Mouse (Mus musculus) lung, adult 2 months (tissue): ENCODE measurements around the gene Inpp5a.

ENCODE experiments used
- CTCF ChIP-seq: fragments of 200-500 bp; IDR thresholded peaks from 2 replicates; pipeline ENCODE4 v1.5.1; 2011; ENCODE audit warnings: mild to moderate bottlenecking, low read length, control low read depth; ENCODE audit not compliant: insufficient read depth
- POLR2A ChIP-seq: fragments of 200-500 bp; IDR thresholded peaks from 2 replicates; pipeline ENCODE4 v1.6.1; 2011; ENCODE audit warnings: low read depth, mild to moderate bottlenecking, control low read depth, low read length, borderline replicate concordance; ENCODE audit errors: extremely low read depth

GRCm38 (mm10) chr7:139363281-139364004, 25.5 kb upstream of the Inpp5a start:
- TF ChIP-seq CTCF (no peak), POLR2A (no peak)
